Mouse (Mus musculus): Measurements from ENCODE around the gene Pcnt. TPM values are rescaled to one million over a fixed set of nuclear protein-coding genes. Genes with fewer than 3 reads are reported as not detected.

The Pcnt gene
- polyA plus RNA-seq, 1 experiment from 2014 or later: 11.7 TPM

DNA sequence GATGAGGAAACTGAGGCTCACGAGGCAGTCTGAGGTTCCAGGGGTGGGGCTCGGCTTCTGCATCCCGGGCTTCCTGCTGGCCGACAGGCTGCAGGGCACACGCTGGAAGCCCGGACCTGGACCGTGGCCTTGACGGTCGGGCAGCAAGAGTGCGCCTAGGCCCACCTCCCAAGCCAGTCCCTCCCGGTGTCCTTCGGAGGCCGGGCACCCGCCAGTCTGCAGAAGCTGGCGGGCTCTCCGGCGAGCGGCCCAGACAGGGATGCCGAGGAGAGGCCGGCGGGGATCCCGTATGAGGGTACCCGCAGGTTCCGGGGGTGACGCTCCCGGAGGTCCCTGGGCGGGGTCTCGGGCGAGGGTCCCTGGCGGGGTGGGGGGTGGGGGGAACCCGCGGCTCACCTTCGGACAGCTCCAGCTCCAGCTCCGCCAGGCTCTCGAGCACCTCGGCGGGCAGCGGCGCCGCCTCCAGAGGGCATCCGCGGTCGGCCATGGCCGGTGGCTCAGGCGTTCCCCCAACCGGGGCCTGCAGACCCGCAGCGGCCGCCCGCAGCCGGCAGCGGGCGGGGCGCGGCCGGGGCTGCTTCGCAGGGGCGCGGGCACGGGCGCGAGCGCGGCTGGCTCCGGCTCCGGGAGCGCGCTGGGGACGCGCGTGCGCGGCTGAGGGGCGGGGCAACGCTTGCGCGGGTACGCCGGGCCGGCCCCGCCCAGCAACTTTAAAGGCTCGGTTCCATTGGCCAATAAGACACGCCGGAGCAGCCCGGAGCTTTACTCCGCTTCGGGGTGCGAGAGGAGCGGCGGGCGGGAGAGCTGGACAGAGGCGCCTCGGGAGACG lies 97.7 kb downstream of the Pcnt start, which contains the start of gene Dip2a:
TSS of gene Dip2a (minus strand) at position 581 of the 829 bp plus-strand sequence.
- Histone ChIP-seq H3K4me1 (replicated peaks) (peaks cover 8% of the 10 kb centered on the region; the same call in 1 of the 2 replicates), H3K4me2 (replicated peaks) (peak within 1 kb of the TSS; percentile 72), H3K9ac (peak within 1 kb of the TSS; percentile 84), H3K27me3 (replicated peaks) (no peaks in the 10 kb centered on the region), H3K9me3 (no peaks in the 10 kb centered on the region), H3K36me3 (no peaks in the 10 kb centered on the region), H3K27ac (peak within 1 kb of the TSS; percentile 81), H3K4me3 (replicated peaks) (peak within 1 kb of the TSS; percentile 89)
- peak; percentile 96 for ATAC-seq
- WGBS: under 1% methylated on average over 93 of the region's 94 CpGs

DNA sequence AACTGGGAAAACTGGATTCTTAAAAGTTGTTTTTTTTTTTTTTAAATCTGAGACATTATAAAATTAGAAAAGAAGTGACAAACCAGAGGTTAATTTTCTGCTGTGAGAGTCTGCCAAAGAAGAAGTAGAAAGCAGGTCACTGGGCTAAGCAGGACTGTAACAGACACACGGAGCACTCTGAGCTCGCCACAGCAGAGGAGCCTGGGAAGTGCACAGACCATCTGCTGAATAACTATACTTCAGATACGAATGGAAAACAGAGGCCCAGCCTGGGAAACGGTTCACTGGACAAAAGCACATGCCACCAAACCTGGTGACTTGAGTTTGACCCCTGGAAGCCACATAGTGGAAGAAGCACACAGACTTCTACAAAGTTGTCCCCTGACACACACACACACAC lies 108.2 kb downstream of the Pcnt start:
- Histone ChIP-seq H3K4me1 (replicated peaks) (no peaks in the 10 kb centered on the region), H3K27me3 (replicated peaks) (no peaks in the 10 kb centered on the region), H3K4me3 (replicated peaks) (no peak overlapping the region), H3K36me3 (no peaks in the 10 kb centered on the region), H3K9ac (no peak overlapping the region), H3K4me2 (replicated peaks) (no peak overlapping the region), H3K9me3 (no peaks in the 10 kb centered on the region), H3K27ac (no peak overlapping the region)
- no peak for ATAC-seq
- 47% methylated on average over 4 of the region's 4 CpGs for WGBS

DNA sequence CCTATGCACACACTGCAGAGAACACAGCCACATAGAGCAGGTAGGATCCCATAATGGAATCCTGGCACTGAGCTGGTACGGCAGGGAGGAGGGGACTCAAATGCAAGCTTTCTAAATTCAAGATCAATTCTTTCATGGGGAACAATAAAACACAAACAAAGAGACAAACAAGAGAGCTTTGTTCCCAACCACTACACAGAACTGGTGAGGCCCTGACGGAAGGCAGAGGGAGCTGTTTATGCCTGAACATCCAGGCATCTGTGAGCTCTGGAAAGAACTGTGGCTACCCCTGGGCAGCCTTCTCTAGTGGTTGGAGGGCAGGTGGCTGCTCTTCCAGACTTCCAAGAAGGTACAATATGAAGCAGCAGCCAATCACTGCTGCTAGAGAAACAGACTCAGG lies 110.5 kb downstream of the Pcnt start:
- H3K4me1 ChIP-seq (replicated peaks): no peaks in the 10 kb centered on the region
- H3K27me3 ChIP-seq (replicated peaks): no peaks in the 10 kb centered on the region
- no peak overlapping the region for H3K4me2 ChIP-seq (replicated peaks)
- no peaks in the 10 kb centered on the region for H3K36me3 ChIP-seq
- no peak overlapping the region for H3K27ac ChIP-seq
- no peaks in the 10 kb centered on the region for H3K9me3 ChIP-seq
- no peak overlapping the region for H3K4me3 ChIP-seq (replicated peaks)
- WGBS: 75% methylated on average over 2 of the region's 2 CpGs
- no peak for ATAC-seq
- H3K9ac ChIP-seq: no peak overlapping the region

DNA sequence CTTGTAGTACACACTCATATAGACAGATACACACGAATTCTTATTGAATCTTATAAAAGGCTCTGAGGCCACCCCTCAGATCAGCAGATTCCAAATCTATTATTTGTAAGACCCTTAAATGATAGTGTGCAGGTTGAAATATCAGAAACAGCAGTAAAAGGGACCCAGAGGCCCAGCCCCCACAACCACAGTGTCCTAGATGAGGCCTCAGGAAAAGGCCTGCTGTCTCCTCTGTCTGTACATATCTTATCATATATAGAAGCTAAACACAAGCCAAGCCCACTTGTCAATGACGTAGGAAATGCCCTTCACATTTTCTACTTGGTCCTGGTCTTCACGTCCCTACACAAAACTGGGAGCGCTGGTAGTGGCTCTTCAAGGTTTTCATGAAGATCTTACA lies 113.5 kb downstream of the Pcnt start:
- H3K4me1 ChIP-seq (replicated peaks): no peaks in the 10 kb centered on the region
- no peak overlapping the region for H3K4me2 ChIP-seq (replicated peaks)
- no peak overlapping the region for H3K9ac ChIP-seq
- no peak for ATAC-seq
- no peaks in the 10 kb centered on the region for H3K9me3 ChIP-seq
- no peak overlapping the region for H3K27ac ChIP-seq
- H3K36me3 ChIP-seq: no peaks in the 10 kb centered on the region
- WGBS: 74% methylated on average over 4 of the region's 4 CpGs
- no peaks in the 10 kb centered on the region for H3K27me3 ChIP-seq (replicated peaks)
- H3K4me3 ChIP-seq (replicated peaks): no peak overlapping the region

DNA sequence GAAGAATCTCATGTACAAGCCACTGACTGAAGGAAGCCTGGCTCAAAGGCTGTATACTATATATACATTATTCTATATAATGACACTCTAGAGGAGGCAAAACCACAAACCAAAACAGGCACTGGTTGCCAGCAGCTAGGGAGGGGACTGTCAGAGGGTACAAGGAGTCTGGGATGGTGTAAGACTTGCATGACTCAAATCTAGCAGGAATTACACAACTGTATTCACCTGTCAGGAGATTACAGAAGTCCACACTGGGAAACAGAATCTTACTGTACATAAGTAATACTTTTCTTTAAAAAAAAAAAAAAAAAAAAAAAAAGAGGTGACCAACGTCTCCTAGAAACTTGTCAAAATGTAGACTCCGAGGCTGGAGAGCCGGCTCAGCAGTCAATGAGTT lies 114.0 kb downstream of the Pcnt start:
- H3K27me3 ChIP-seq (replicated peaks): no peaks in the 10 kb centered on the region
- no peaks in the 10 kb centered on the region for H3K9me3 ChIP-seq
- H3K36me3 ChIP-seq: no peaks in the 10 kb centered on the region
- WGBS: 78% methylated on average over 3 of the region's 3 CpGs
- no peak for ATAC-seq
- H3K4me2 ChIP-seq (replicated peaks): no peak overlapping the region
- no peak overlapping the region for H3K9ac ChIP-seq
- no peak overlapping the region for H3K27ac ChIP-seq
- H3K4me3 ChIP-seq (replicated peaks): no peak overlapping the region
- no peaks in the 10 kb centered on the region for H3K4me1 ChIP-seq (replicated peaks)

DNA sequence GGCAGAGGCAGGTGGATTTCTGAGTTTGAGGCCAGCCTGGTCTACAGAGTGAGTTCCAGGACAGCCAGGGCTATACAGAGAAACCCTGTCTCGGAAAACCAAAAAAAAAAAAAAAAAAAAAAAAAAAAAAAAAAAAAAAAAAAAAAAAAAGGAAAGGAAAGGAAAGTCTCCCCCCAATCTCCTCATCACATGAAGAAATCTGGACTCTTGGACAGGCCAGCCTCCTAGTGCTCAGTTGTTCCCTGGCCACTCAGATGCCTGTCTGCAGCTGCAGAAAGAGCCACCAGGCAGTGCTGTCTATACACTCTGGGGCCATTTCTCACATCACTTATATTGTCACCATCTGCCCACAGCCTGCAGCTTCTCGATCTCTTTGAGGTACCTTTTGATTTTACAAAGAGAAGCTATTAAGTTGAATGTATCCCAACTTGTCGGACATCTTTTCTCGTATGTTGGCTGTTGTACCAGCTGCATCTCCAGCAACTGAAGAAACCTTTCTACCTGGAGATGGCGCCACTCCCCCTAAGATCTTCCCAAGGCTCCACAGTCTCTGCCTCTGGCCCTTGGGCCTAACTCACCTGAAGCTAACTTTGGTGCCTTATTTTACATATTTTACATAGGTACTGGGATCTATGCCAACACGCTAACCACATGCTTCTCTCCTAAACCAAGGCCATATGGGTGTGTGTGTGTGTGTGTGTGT lies 116.1 kb downstream of the Pcnt start:
- Histone ChIP-seq H3K4me3 (replicated peaks) (no peak overlapping the region), H3K9ac (no peak overlapping the region), H3K4me1 (replicated peaks) (no peaks in the 10 kb centered on the region), H3K27me3 (replicated peaks) (no peaks in the 10 kb centered on the region), H3K4me2 (replicated peaks) (no peak overlapping the region), H3K27ac (no peak overlapping the region), H3K9me3 (no peaks in the 10 kb centered on the region), H3K36me3 (no peaks in the 10 kb centered on the region)
- WGBS: 76% methylated on average over 6 of the region's 6 CpGs
- ATAC-seq: no peak

DNA sequence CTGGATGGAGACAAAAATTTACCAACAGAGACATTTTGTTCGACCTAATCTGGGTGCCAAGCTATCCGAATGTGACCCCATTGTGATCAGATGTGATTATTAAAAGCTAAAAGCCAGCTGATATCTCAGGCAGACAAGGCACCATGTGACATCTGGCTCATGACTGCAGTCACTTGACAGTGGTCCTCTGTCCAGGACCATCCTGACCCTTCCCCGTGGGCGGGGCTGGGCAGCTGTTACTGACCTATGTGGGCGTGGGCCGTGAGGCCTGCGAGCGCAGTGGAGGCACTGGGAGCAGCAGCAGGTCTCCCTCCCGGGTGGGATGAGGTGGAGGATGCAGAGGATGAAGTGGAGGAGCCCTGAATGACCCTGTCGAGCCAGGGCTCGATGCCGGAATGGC lies 125.0 kb downstream of the Pcnt start:
- H3K4me2 ChIP-seq (replicated peaks): no peak overlapping the region
- no peak for ATAC-seq
- 84% methylated on average over 12 of the region's 12 CpGs for WGBS

DNA sequence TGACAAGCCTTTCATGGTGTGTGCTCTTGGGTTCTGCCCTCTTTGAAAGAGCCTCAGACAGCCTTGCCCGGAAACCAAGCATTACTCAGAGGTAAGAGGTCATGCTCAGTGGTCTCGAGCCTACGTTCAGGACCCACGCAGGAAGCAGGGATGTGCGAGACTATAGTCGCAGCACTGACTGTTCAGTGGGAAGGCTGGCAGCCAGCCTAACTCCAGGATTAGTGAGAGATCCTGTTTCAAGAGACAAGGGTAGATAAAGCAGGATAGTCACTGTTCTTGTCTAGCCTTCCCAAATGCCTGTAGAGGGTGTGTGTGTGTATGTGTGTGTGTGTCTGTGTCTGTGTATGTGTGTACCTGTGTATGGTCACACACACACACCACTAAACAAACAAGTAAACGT lies 126.4 kb downstream of the Pcnt start:
- WGBS: 79% methylated on average over 7 of the region's 7 CpGs
- Histone ChIP-seq H3K4me3 (replicated peaks) (no peak overlapping the region), H3K27me3 (replicated peaks) (no peaks in the 10 kb centered on the region), H3K9ac (no peak overlapping the region), H3K4me2 (replicated peaks) (no peak overlapping the region), H3K4me1 (replicated peaks) (no peaks in the 10 kb centered on the region), H3K36me3 (peaks cover 13% of the 10 kb centered on the region), H3K9me3 (no peaks in the 10 kb centered on the region), H3K27ac (no peak overlapping the region)
- no peak for ATAC-seq

More for the DNA sequence above, 125.0 kb downstream of the Pcnt start:
- H3K9me3 ChIP-seq: no peaks in the 10 kb centered on the region
- no peak overlapping the region for H3K27ac ChIP-seq
- no peak overlapping the region for H3K4me3 ChIP-seq (replicated peaks)
- H3K4me1 ChIP-seq (replicated peaks): no peaks in the 10 kb centered on the region
- H3K9ac ChIP-seq: no peak overlapping the region
- H3K27me3 ChIP-seq (replicated peaks): no peaks in the 10 kb centered on the region
- peaks cover 13% of the 10 kb centered on the region for H3K36me3 ChIP-seq

DNA sequence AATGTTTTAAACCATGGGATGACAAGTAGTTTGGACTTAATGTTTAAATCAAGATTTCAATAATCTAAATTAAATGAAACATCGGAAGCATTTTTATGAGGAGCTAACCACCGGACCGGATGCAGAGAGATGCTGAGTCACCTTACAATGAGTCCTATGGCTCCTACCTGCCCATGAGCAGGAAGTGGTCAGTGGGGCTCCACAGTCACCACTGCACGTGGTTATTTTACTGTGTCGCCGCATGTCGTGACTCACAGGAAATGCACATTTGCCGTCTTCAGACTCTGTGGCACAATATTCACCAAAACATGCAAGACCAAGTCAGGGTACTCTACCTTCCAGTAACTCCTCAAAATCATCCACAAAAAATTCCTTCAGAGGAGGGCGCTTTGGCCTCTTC lies 135.8 kb downstream of the Pcnt start:
- H3K4me3 ChIP-seq (replicated peaks): no peak overlapping the region
- H3K4me2 ChIP-seq (replicated peaks): no peak overlapping the region
- H3K27me3 ChIP-seq (replicated peaks): no peaks in the 10 kb centered on the region
- 85% methylated on average over 9 of the region's 9 CpGs for WGBS
- no peaks in the 10 kb centered on the region for H3K4me1 ChIP-seq (replicated peaks)
- no peak for ATAC-seq
- H3K9me3 ChIP-seq: no peaks in the 10 kb centered on the region
- H3K9ac ChIP-seq: no peak overlapping the region
- no peak overlapping the region for H3K27ac ChIP-seq
- 0 out of 2 replicates have a peak, but pooled peaks cover 3% of the 10 kb centered on the region for H3K36me3 ChIP-seq

Other genes with a start within 250 kb of the Pcnt start
- 42.6 and 43.7 TPM in 2 replicates for gene Prmt2, start 204.9 kb downstream of the Pcnt start, polyA plus RNA-seq (2015; fragmentation: Nextera tagmentation; extraction: Ambion mirVana)
- gene S100b, start 188.9 kb downstream of the Pcnt start, polyA plus RNA-seq (2015; fragmentation: Nextera tagmentation; extraction: Ambion mirVana): 2.2 and 2.6 TPM in 2 replicates
- gene Dip2a, start 97.5 kb downstream of the Pcnt start, polyA plus RNA-seq (2015; fragmentation: Nextera tagmentation; extraction: Ambion mirVana): 9.0 and 10.2 TPM in 2 replicates
- 2.0 TPM in 1 of 2 replicates, not detected in the other for gene AC141477.1, start 2.3 kb downstream of the Pcnt start, polyA plus RNA-seq (2015; fragmentation: Nextera tagmentation; extraction: Ambion mirVana)
- not detected in 2 replicates for gene 2610028H24Rik, start 6.3 kb upstream of the Pcnt start, polyA plus RNA-seq (2015; fragmentation: Nextera tagmentation; extraction: Ambion mirVana)
- 37.3 and 42.1 TPM in 2 replicates for gene Mcm3ap, start 26.1 kb upstream of the Pcnt start, polyA plus RNA-seq (2015; fragmentation: Nextera tagmentation; extraction: Ambion mirVana)
- gene Ybey, start 26.3 kb upstream of the Pcnt start, polyA plus RNA-seq (2015; fragmentation: Nextera tagmentation; extraction: Ambion mirVana): 5.3 and 5.5 TPM in 2 replicates
- 60.2 and 67.2 TPM in 2 replicates for gene Lss, start 88.8 kb upstream of the Pcnt start, polyA plus RNA-seq (2015; fragmentation: Nextera tagmentation; extraction: Ambion mirVana)
- gene Spatc1l, start 119.5 kb upstream of the Pcnt start, polyA plus RNA-seq (2015; fragmentation: Nextera tagmentation; extraction: Ambion mirVana): not detected in 2 replicates
- gene Ftcd, start 132.9 kb upstream of the Pcnt start, polyA plus RNA-seq (2015; fragmentation: Nextera tagmentation; extraction: Ambion mirVana): 0.64 and 1.3 TPM in 2 replicates
- gene Col6a2, start 180.8 kb upstream of the Pcnt start, polyA plus RNA-seq (2015; fragmentation: Nextera tagmentation; extraction: Ambion mirVana): 274 and 282 TPM in 2 replicates